Mouse (Mus musculus) testis, adult 2 months (tissue): ENCODE results near the gene Ankrd22.

Experiments used
- CTCF ChIP-seq: fragments of 200-500 bp; IDR thresholded peaks from 2 replicates; pipeline ENCODE4 v1.5.1; 2012; ENCODE audit warnings: low read depth, mild to moderate bottlenecking, inconsistent platforms, low read length, moderate library complexity; ENCODE audit not compliant: control insufficient read depth, insufficient read depth, insufficient replicate concordance
- POLR2A ChIP-seq: fragments of 200-500 bp; IDR thresholded peaks from 2 replicates; pipeline ENCODE4 v1.6.1; 2012; ENCODE audit warnings: low read depth, mild to moderate bottlenecking, inconsistent platforms, low read length, moderate library complexity; ENCODE audit not compliant: control insufficient read depth

DNA sequence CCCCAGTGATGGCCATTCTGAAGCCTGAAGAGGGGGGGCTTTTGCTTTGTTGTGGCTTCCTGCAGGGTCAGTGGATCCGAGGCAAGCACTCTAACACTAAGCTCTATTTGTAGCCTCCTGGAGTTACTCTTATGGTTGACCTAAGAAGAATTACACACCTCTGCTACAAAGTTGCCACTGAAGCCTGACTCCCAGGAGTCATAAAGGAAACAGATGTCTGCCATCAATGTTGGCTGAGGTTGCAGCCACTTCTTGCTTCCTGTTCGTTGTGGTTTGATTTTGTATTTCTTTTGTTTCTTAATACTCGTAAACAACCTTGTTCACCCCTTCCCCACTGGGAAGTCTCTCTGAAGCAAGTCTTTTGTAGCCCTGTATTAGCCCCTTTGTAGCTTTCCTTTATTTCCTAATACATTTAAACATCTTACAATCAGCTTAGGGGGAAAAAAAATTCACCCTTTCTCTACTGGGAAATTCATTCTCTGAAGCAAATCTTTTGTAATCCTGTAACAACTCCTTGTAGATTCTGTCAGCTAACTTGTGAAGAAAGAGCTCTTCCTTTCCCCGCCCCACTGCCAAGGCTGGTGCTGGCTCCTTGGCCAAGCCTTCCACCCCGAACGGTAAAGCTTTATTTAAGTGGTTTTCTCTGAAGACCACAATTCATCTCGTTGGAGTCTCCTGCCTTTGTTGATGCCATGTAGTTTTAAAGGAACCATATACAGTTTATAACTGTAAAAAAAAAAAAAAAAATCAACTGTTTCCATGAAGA lies 2.2 kb upstream of the Ankrd22 start:
- TF ChIP-seq CTCF = no peak
- TF ChIP-seq POLR2A = no peak
